Mouse (Mus musculus) thymus, postnatal 25 days (tissue): ENCODE results near the gene Eapp.

Experiments
- DNase-seq: peaks from one replicate; pipeline ENCODE4 v3.0.0; 2022

The Eapp gene

DNA sequence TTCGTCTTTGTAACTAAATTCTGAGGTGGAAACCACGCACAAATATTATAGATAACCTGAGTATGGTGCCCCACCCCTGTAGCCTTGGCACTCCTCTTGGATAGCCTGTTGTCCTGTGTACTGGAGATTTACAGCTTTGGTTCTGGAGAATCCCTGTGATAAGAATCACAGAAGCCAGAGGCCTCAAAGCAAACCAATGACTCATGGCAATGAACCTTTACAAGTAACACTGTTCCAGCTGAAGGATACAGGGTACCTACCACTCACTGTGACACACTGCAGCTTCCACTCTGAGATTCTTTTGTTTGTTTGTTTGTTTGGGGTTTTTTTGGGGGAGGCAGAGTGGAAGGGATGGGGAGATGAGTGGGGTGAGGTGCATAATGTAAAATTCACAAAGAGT lies 73.8 kb downstream of the Eapp start:
- DNase-seq, result no peak
